Mouse (Mus musculus) stomach, embryonic 14.5 days (tissue): ENCODE results near the gene Olfm1. TPM values are rescaled to one million over a fixed set of nuclear protein-coding genes. Genes with fewer than 3 reads are reported as not detected.

Source experiments
- ATAC-seq: fragments of 200-750 bp; cut with Nextera tagmentation; 2 replicates; pipeline ENCODE4 v1.8.0; 2017; ENCODE audit warnings: low read depth, moderate TSS enrichment; ENCODE audit not compliant: insufficient number of reproducible peaks, insufficient read depth, low FRiP score
- H3K27ac ChIP-seq: fragments of 300-500 bp; sonication (generic); 2 replicates; pipeline ENCODE4 v1.5.1; 2014; ENCODE audit warnings: mild to moderate bottlenecking, low read length, moderate library complexity, mixed read lengths
- H3K27me3 ChIP-seq: fragments of 300-500 bp; sonication (generic); 2 replicates; pipeline ENCODE4 v1.6.1; 2014; ENCODE audit warnings: low read length, control low read depth, mixed read lengths; ENCODE audit not compliant: control insufficient read depth, insufficient read depth
- H3K36me3 ChIP-seq: fragments of 300-500 bp; sonication (generic); 2 replicates; pipeline ENCODE4 v1.6.1; 2014; ENCODE audit warnings: mild to moderate bottlenecking, control low read depth, low read length, moderate library complexity, mixed read lengths; ENCODE audit not compliant: control insufficient read depth, insufficient read depth
- H3K4me1 ChIP-seq: fragments of 300-500 bp; sonication (generic); 2 replicates; pipeline ENCODE4 v1.6.1; 2014; ENCODE audit warnings: low read length, control low read depth, mixed read lengths; ENCODE audit not compliant: control insufficient read depth, insufficient read depth
- H3K4me2 ChIP-seq: fragments of 300-500 bp; sonication (generic); replicated peaks from 2 replicates; pipeline ENCODE4 v1.6.1; 2014; ENCODE audit warnings: low read depth, low read length, control low read depth
- H3K4me3 ChIP-seq: fragments of 300-500 bp; sonication (generic); 2 replicates; pipeline ENCODE4 v1.5.1; 2014; ENCODE audit warnings: low read depth, low read length, control low read depth
- H3K9ac ChIP-seq: fragments of 300-500 bp; sonication (generic); replicated peaks from 2 replicates; pipeline ENCODE4 v1.6.1; 2014; ENCODE audit warnings: low read depth, mild to moderate bottlenecking, control low read depth, low read length, moderate library complexity, mixed read lengths
- H3K9me3 ChIP-seq: fragments of 300-500 bp; sonication (generic); 2 replicates; pipeline ENCODE4 v1.6.1; 2016; ENCODE audit warnings: low read depth, low read length, control low read depth; ENCODE audit not compliant: control insufficient read depth
- WGBS: fragments of 180-500 bp; shearing (Covaris S2); extraction: QIAGEN DNeasy Blood & Tissue Kit; methylation state at CpG from one replicate; pipeline ENCODE4 v1.1.7; 2014; 5-methylcytosine and 5-hydroxymethylcytosine counted together
- polyA plus RNA-seq: library from polyadenylated mRNA; unstranded; fragments of >200 nt; fragmentation: Nextera tagmentation; extraction: Ambion mirVana; gene quantifications from 2 replicates; pipeline ENCODE4 v1.2.1, GENCODE M21; 2014

Gene Olfm1
- polyA plus RNA-seq, 1 experiment from 2014 or later = 18.8 TPM

DNA sequence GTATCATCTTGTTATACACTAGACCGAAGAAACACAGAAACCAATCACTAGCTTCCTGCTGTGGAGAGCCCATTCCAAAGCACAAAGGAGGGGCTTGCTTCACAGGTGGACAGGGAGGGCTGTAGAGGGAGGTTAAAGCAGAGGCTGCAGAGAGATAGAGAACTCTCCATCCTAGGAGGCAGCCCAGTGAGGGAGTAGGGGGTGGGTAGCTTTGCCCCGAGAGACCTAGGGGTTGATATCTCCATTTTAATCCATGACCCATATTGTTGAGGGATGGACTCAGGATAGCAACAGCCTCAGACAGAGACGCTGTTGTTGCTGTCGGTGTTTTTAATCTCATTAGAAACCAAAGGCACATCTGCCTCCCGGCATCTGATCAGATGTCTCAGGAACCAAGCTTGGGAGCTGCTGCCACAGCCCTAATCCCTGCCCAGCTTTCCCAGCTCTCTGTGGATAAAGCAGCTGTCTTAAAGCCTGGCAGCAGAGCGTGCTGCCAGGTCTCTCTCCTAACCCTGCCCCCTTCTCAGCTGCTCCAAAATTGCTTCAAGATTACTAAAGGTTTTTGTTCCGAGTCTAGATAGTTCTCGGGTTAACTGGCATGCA is 34.9 kb downstream of the Olfm1 start:
- no peak for ATAC-seq
- no peak overlapping the region for H3K27ac ChIP-seq
- no peak overlapping the region for H3K4me2 ChIP-seq
- peaks cover 3% of the 10 kb centered on the region; the same call in 1 of the 2 replicates for H3K36me3 ChIP-seq
- no peaks in the 10 kb centered on the region for H3K27me3 ChIP-seq
- H3K4me3 ChIP-seq = no peak overlapping the region
- WGBS = 62% methylated on average over 8 of the region's 8 CpGs
- H3K4me1 ChIP-seq = peaks cover 3% of the 10 kb centered on the region; the same call in 1 of the 2 replicates
- H3K9me3 ChIP-seq = no peaks in the 10 kb centered on the region
- no peak overlapping the region for H3K9ac ChIP-seq

DNA sequence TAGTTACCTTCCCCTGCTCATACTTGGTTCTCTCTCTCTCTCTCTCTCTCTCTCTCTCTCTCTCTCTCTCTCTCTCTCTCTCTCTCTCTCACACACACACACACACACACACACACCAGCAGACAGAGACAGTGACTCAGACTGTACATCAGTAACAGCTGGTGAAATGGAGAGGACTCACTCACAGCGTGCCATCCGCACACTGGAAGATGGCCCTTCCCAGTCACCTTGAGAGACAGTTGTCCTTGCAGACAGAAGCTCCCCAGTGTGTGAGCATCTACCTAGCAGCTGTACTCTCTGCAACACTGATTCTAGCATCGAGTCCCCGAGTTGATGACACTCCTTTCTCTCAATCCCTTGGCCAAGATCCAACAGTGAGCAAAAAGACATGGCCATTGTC is 35.6 kb downstream of the Olfm1 start:
- peaks cover 3% of the 10 kb centered on the region; the same call in 1 of the 2 replicates for H3K4me1 ChIP-seq
- no peak overlapping the region for H3K4me3 ChIP-seq
- H3K36me3 ChIP-seq = peaks cover 3% of the 10 kb centered on the region; the same call in 1 of the 2 replicates
- no peak for ATAC-seq
- H3K4me2 ChIP-seq = no peak overlapping the region
- H3K27ac ChIP-seq = no peak overlapping the region
- WGBS = 93% methylated on average over 4 of the region's 4 CpGs
- no peak overlapping the region for H3K9ac ChIP-seq
- H3K27me3 ChIP-seq = no peaks in the 10 kb centered on the region
- H3K9me3 ChIP-seq = no peaks in the 10 kb centered on the region

DNA sequence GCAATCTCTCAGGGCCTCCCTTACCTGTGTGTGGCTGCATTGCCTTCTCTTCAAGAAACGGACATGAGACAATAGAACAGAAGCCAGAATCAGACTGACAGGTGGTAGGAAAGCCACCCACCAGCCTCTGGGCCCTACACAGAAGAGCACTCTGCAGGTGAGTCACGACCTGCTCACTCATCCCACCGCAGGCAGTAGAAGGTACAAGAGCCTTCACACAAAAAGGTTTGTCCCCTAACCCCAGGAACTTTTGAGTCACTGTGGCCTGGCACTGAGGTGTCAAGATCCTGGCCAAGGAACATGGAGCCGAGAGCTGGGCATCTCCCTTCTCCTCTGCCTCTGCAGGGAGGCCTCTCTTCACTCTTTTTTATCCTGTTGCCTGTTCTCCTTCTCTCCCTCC is 42.3 kb downstream of the Olfm1 start:
- no peaks in the 10 kb centered on the region for H3K4me1 ChIP-seq
- H3K4me2 ChIP-seq = no peak overlapping the region
- no peaks in the 10 kb centered on the region for H3K9me3 ChIP-seq
- no peaks in the 10 kb centered on the region for H3K36me3 ChIP-seq
- no peak overlapping the region for H3K27ac ChIP-seq
- 72% methylated on average over 4 of the region's 4 CpGs for WGBS
- no peak overlapping the region for H3K9ac ChIP-seq
- H3K4me3 ChIP-seq = no peak overlapping the region
- H3K27me3 ChIP-seq = no peaks in the 10 kb centered on the region
- no peak for ATAC-seq

DNA sequence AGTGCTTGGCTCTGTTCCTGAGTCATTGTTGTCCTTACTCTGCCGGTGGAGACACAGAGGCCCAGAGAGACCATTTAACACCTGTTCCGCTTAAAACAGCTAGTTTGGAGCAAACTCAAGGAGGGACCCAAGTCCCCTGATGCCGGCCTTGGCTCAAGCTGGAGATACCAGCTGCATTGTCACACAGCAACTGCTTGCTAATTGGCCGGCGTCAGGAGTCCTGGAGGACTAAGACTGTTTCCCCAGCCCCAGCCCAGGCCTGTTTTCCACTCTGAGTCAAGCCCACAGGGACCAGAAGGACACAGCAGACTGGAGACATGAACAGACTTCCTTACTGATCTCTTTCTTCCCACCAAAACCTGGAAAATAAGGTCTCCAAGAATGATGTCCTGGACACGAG is 43.7 kb downstream of the Olfm1 start:
- Histone ChIP-seq H3K27ac (no peak overlapping the region), H3K9ac (no peak overlapping the region), H3K27me3 (no peaks in the 10 kb centered on the region), H3K4me1 (no peaks in the 10 kb centered on the region), H3K4me3 (no peak overlapping the region), H3K9me3 (no peaks in the 10 kb centered on the region), H3K4me2 (no peak overlapping the region), H3K36me3 (no peaks in the 10 kb centered on the region)
- 75% methylated on average over 6 of the region's 6 CpGs for WGBS
- no peak for ATAC-seq

DNA sequence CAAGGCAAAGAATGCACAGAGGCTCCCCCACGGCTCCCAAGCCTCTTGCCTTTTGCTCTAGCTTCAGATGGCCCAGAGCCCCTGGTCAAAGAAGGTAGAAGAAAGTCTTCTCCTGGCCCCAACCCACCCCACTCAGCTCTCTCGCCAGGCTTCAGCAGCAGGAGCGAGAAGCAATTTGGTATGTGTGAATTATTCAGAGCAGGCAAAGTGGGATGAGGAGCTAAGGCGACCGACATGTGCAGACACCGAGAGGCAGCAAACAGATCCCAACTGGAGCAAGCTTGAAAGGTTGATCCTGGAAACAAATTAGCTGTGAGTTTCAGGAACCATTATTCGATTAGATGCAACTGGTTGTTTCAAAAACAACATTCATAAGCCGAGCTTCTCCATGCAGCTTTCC is 46.8 kb downstream of the Olfm1 start:
- no peak overlapping the region for H3K4me2 ChIP-seq
- 71% methylated on average over 8 of the region's 8 CpGs for WGBS
- no peaks in the 10 kb centered on the region for H3K9me3 ChIP-seq
- H3K4me1 ChIP-seq = no peaks in the 10 kb centered on the region
- no peak overlapping the region for H3K9ac ChIP-seq
- H3K36me3 ChIP-seq = no peaks in the 10 kb centered on the region
- H3K4me3 ChIP-seq = no peak overlapping the region
- H3K27me3 ChIP-seq = no peaks in the 10 kb centered on the region
- H3K27ac ChIP-seq = no peak overlapping the region
- no peak for ATAC-seq

DNA sequence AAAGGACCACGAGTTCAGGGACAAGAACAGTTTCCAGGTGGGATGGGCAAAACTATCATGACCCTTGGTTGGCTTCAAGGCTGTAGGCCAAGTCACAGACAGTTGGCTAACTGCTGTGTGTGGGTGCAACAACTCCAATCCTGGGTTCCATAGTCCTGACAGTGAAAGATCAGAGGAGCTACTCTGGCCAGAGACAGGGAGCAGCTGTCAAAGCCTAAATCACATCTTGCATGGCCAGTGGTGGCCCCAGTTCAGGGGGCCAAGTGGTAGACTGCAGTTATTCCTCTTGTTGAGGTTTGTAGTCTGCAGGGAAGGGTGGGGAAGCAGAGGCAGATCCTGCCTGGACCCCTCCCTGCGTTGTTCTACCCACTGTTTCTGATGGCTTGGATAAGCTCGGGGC is 48.1 kb downstream of the Olfm1 start:
- Histone ChIP-seq H3K9ac (no peak overlapping the region), H3K27me3 (no peaks in the 10 kb centered on the region), H3K4me1 (no peaks in the 10 kb centered on the region), H3K4me3 (no peak overlapping the region), H3K4me2 (no peak overlapping the region), H3K9me3 (no peaks in the 10 kb centered on the region), H3K27ac (no peak overlapping the region), H3K36me3 (no peaks in the 10 kb centered on the region)
- no peak for ATAC-seq
- 91% methylated on average over 3 of the region's 3 CpGs for WGBS

DNA sequence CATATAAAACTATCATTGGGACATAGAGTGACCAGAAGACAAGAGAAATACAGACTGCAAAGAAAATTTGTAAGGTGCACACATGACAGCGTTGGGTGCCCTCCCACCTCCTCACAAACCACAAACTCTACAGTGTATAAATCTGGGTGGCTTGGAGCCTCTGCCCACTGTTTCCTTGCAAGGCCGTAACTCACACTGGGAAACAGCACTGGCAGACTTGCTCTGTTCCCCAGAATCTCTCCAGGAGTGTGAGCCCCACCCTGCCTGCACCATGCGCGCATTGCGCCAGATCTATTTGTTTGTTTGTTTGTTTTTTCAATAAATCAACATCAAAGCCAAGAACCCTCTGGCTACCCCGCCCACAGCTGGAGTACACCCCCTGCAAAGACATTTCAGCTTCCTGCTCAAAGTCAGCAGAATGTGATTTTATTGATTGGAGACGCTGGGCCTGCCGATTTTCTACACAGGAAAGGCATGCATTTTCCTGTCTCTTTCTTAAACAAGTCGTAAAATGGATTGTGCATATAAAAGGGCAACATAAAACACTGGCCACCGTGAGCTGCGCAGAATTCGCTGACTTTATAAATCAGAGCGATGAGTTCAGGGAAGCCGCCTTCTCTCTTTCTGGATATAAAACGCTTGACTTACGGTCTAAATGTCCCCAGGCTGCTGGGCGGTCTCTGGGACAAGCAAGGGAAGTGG is 48.9 kb downstream of the Olfm1 start:
- WGBS = 57% methylated on average over 17 of the region's 17 CpGs
- Histone ChIP-seq H3K36me3 (no peaks in the 10 kb centered on the region), H3K9ac (no peak overlapping the region), H3K9me3 (no peaks in the 10 kb centered on the region), H3K27ac (no peak overlapping the region), H3K4me3 (no peak overlapping the region), H3K27me3 (no peaks in the 10 kb centered on the region), H3K4me2 (no peak overlapping the region), H3K4me1 (no peaks in the 10 kb centered on the region)
- ATAC-seq = no peak

DNA sequence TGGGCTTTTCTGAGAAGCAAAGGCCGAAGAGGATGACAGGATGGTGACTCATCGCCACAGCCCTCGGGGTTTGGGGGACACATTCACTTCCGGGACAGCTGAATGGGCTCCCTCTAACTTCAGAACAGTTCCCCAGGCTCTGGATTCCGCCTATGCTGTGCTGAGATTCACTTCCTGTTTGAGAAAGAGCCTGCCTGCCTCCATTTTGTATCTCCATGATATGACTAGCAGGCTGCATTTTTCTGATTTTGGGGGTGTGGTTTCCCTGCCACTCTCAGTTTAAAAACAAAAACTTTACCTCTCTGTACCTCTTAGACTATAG is 49.4 kb downstream of the Olfm1 start:
- no peaks in the 10 kb centered on the region for H3K27me3 ChIP-seq
- H3K9me3 ChIP-seq = no peaks in the 10 kb centered on the region
- 65% methylated on average over 5 of the region's 5 CpGs for WGBS
- no peak for ATAC-seq
- no peak overlapping the region for H3K4me3 ChIP-seq
- no peaks in the 10 kb centered on the region for H3K36me3 ChIP-seq
- H3K4me1 ChIP-seq = no peaks in the 10 kb centered on the region
- H3K27ac ChIP-seq = no peak overlapping the region
- H3K9ac ChIP-seq = no peak overlapping the region
- no peak overlapping the region for H3K4me2 ChIP-seq
